Mouse (Mus musculus): ENCODE results near the gene Plekhg5.

- TF ChIP-seq CTCF (IDR thresholded peaks at IDR 0.05; ENCODE audit: low read depth) (0 out of 2 replicates have a peak, but pooled peaks have one; percentile 7), EP300 (IDR thresholded peaks at IDR 0.05; ENCODE audit: low read depth) (no peak)
Observed at GRCm38 (mm10) chr4:152126026-152126920, 54.0 kb downstream of the Plekhg5 start.
